Mouse (Mus musculus) heart, adult 2 months (tissue): ENCODE data around the gene Erich3. TPM values are rescaled to one million over a fixed set of nuclear protein-coding genes. Genes with fewer than 3 reads are reported as not detected.

Experiments
- DNase-seq, 2 experiments: peaks; one replicate each; pipeline ENCODE4 v3.0.0; 2021
- H3K27ac ChIP-seq: fragments of 200-600 bp; 2 replicates; pipeline ENCODE4 v1.8.1; 2022
- H3K27me3 ChIP-seq: fragments of 200-500 bp; 2 replicates; pipeline ENCODE4 v1.6.1; 2012; ENCODE audit warnings: mild to moderate bottlenecking, low read length, inconsistent platforms, mixed read lengths; ENCODE audit not compliant: control insufficient read depth, insufficient read depth
- H3K36me3 ChIP-seq: fragments of 200-500 bp; 2 replicates; pipeline ENCODE4 v1.6.1; 2012; ENCODE audit warnings: low read length, inconsistent platforms; ENCODE audit not compliant: control insufficient read depth, insufficient read depth
- H3K4me1 ChIP-seq: fragments of 200-500 bp; 2 replicates; pipeline ENCODE4 v1.6.1; 2011; ENCODE audit warnings: low read length; ENCODE audit not compliant: control insufficient read depth, insufficient read depth
- H3K4me3 ChIP-seq: fragments of 200-600 bp; 2 replicates; pipeline ENCODE4 v1.8.1; 2022
- H3K79me2 ChIP-seq: fragments of 200-500 bp; replicated peaks from 2 replicates; pipeline ENCODE4 v1.6.1; 2012; ENCODE audit warnings: mild to moderate bottlenecking, inconsistent platforms, low read length, moderate library complexity, mixed read lengths; ENCODE audit not compliant: control insufficient read depth, insufficient read depth
- H3K9ac ChIP-seq: fragments of 200-500 bp; 2 replicates; pipeline ENCODE4 v1.6.1; 2012; ENCODE audit warnings: low read depth, mild to moderate bottlenecking, control low read depth, inconsistent platforms, low read length, mixed read lengths
- CTCF ChIP-seq: fragments of 200-600 bp; IDR thresholded peaks from 2 replicates; pipeline ENCODE4 v1.8.1; 2022; ENCODE audit warnings: antibody characterized with exemption, mild to moderate bottlenecking, moderate library complexity
- EP300 ChIP-seq: fragments of 200-500 bp; IDR thresholded peaks from 2 replicates; pipeline ENCODE4 v1.6.1; 2011; ENCODE audit warnings: low read depth, low read length, control low read depth; ENCODE audit not compliant: insufficient read depth
- POLR2A ChIP-seq: fragments of 200-500 bp; IDR thresholded peaks from 2 replicates; pipeline ENCODE4 v1.6.1; 2011; ENCODE audit warnings: mild to moderate bottlenecking, low read depth, low read length, control low read depth; ENCODE audit not compliant: insufficient read depth
- WGBS: fragments of 180-500 bp; shearing (Covaris S2); methylation state at CpG from one replicate; pipeline ENCODE4 v1.1.7; 2018; 5-methylcytosine and 5-hydroxymethylcytosine counted together
- intact Hi-C: fragments of 180-260 bp; cut with DNase I; formaldehyde crosslinking; loops from one replicate; pipeline ENCODE4 v1.15.1; 2025
- polyA plus RNA-seq: library from polyadenylated mRNA; depleted of rRNA; stranded (reverse); fragments of >200 nt; gene quantifications from 2 replicates; pipeline ENCODE4 v1.2.3, GENCODE M21; 2012
- total RNA-seq, 2 experiments: library from RNA; stranded (reverse); gene quantifications; 2 replicates each; pipeline ENCODE4 v1.2.3; 2021

The Erich3 gene
- total and polyA plus RNA-seq, 3 experiments: 0.11 to 0.35 (median 0.21) TPM

DNA sequence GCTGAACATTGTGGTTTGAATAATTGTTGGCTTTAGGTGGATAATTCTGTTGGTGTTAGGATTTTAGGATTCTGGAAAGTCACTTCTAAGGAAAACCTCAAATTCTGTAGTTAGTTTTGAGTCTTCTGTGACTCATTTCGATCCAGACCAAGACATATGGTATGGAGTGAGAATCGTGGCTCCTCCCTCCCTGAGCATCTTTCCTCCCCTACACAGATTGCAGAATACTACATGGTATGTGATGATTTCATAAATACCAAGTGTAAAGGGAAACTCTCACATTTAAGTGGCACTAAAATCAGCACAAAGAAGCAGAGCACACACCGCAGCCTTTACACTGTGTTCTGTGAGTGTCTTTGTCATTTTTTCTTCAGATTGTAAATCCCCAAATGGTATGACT is 4.8 kb downstream of the Erich3 start:
- H3K4me1 ChIP-seq: no peaks in the 10 kb centered on the region

DNA sequence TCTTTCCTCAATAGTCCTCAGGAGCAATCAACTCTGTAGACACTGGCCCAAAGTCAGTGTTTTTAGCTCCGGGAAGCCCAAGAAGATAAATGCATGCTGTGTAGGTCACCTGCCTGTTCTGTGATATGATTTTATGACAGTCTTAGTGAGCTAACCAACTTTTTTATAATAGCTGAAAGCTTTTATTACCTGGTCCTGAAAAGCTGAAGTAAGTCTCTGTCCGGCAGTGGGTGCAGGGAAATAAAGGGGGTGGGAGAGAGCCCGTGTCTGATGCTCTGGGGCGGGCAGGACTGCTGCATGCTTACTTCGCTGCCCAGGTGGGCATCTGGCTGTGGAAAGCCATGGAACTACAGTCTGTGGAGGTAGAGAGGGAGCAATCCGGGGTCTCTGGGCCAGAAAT is 6.9 kb downstream of the Erich3 start:
- no peak overlapping the region for H3K9ac ChIP-seq
- DNase-seq: no peak
- intact Hi-C loops: no loop called here
- no peak overlapping the region for H3K4me3 ChIP-seq
- no peaks in the 10 kb centered on the region for H3K79me2 ChIP-seq
- H3K36me3 ChIP-seq: no peaks in the 10 kb centered on the region
- no peak for TF ChIP-seq POLR2A
- TF ChIP-seq EP300: no peak
- TF ChIP-seq CTCF: no peak
- no peaks in the 10 kb centered on the region for H3K4me1 ChIP-seq
- H3K27me3 ChIP-seq: no peaks in the 10 kb centered on the region
- H3K27ac ChIP-seq: no peak overlapping the region
- WGBS: 82% methylated on average over 6 of the region's 6 CpGs

More for the DNA sequence above, 4.8 kb downstream of the Erich3 start:
- no peak overlapping the region for H3K27ac ChIP-seq
- no peak overlapping the region for H3K4me3 ChIP-seq
- WGBS: 74% methylated on average over 3 of the region's 3 CpGs
- no peaks in the 10 kb centered on the region; the same call in 1 of the 2 replicates for H3K27me3 ChIP-seq
- no peaks in the 10 kb centered on the region for H3K79me2 ChIP-seq
- H3K36me3 ChIP-seq: no peaks in the 10 kb centered on the region
- intact Hi-C loops: no loop called here
- DNase-seq: no peak
- no peak for TF ChIP-seq CTCF
- no peak for TF ChIP-seq POLR2A
- TF ChIP-seq EP300: no peak
- H3K9ac ChIP-seq: no peak overlapping the region

GRCm38 (mm10) chr3:154671013-154671412 is 7.4 kb downstream of the Erich3 start:
- no peak overlapping the region for H3K9ac ChIP-seq
- H3K27ac ChIP-seq: no peak overlapping the region
- intact Hi-C loops: no loop called here
- TF ChIP-seq EP300 (no peak), CTCF (no peak), POLR2A (no peak)
- WGBS: 58% methylated on average over 5 of the region's 5 CpGs
- H3K4me3 ChIP-seq: no peak overlapping the region
- H3K27me3 ChIP-seq: no peaks in the 10 kb centered on the region
- H3K79me2 ChIP-seq: no peaks in the 10 kb centered on the region
- no peaks in the 10 kb centered on the region for H3K4me1 ChIP-seq
- H3K36me3 ChIP-seq: no peaks in the 10 kb centered on the region
- no peak for DNase-seq

- H3K79me2 ChIP-seq: no peaks in the 10 kb centered on the region
- no peak overlapping the region for H3K4me3 ChIP-seq
- intact Hi-C loops: no loop called here
- no peak for TF ChIP-seq EP300
- TF ChIP-seq POLR2A: no peak
- 62% methylated on average over 8 of the region's 8 CpGs for WGBS
- no peak overlapping the region for H3K9ac ChIP-seq
- no peaks in the 10 kb centered on the region for H3K4me1 ChIP-seq
- no peaks in the 10 kb centered on the region for H3K36me3 ChIP-seq
- H3K27me3 ChIP-seq: no peaks in the 10 kb centered on the region
- no peak overlapping the region for H3K27ac ChIP-seq
- DNase-seq: no peak
These were observed 9.7 kb downstream of the Erich3 start for GRCm38 (mm10) chr3:154673326-154673725.

GRCm38 (mm10) chr3:154682570-154682969 is 18.9 kb downstream of the Erich3 start:
- TF ChIP-seq CTCF (no peak), EP300 (no peak), POLR2A (no peak)
- 69% methylated on average over 2 of the region's 2 CpGs for WGBS
- H3K79me2 ChIP-seq: no peaks in the 10 kb centered on the region
- no peak for DNase-seq
- no peaks in the 10 kb centered on the region for H3K36me3 ChIP-seq
- no peak overlapping the region for H3K27ac ChIP-seq
- H3K9ac ChIP-seq: no peak overlapping the region
- no peaks in the 10 kb centered on the region for H3K27me3 ChIP-seq
- no peaks in the 10 kb centered on the region for H3K4me1 ChIP-seq
- no peak overlapping the region for H3K4me3 ChIP-seq
- intact Hi-C loops: no loop called here

DNA sequence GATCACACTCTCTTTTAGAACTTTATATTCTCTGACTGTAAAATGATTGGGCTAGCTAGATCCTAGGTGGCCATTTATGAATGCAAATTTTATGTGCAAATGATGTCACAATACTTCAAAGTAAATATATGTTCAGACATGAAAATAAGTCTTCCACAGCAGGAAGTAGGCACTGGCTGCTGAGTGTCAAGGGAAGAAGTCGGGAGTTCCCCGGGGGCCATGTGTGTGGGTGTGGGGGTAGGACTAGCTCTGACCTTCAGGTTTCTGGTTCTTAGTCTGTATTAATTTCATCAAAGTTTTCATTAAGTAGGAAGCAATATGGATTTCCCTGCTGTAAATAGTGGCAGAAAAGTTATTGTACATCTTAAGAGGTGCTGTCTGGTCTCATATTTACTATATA is 20.0 kb downstream of the Erich3 start:
- H3K27me3 ChIP-seq: no peaks in the 10 kb centered on the region
- intact Hi-C loops: no loop called here
- H3K4me3 ChIP-seq: no peak overlapping the region
- H3K27ac ChIP-seq: no peak overlapping the region
- H3K79me2 ChIP-seq: no peaks in the 10 kb centered on the region
- WGBS: 62% methylated on average over 2 of the region's 2 CpGs
- TF ChIP-seq CTCF (no peak), EP300 (no peak), POLR2A (no peak)
- no peak for DNase-seq
- H3K36me3 ChIP-seq: no peaks in the 10 kb centered on the region
- H3K9ac ChIP-seq: no peak overlapping the region
- H3K4me1 ChIP-seq: no peaks in the 10 kb centered on the region

GRCm38 (mm10) chr3:154690260-154690659 is 26.6 kb downstream of the Erich3 start:
- TF ChIP-seq EP300: no peak
- TF ChIP-seq CTCF: no peak
- no peak for TF ChIP-seq POLR2A
- intact Hi-C loops: no loop called here

More at GRCm38 (mm10) chr3:154690260-154690659, 26.6 kb downstream of the Erich3 start:
- no peaks in the 10 kb centered on the region for H3K27me3 ChIP-seq
- H3K79me2 ChIP-seq: no peaks in the 10 kb centered on the region
- H3K36me3 ChIP-seq: no peaks in the 10 kb centered on the region
- no peak overlapping the region for H3K27ac ChIP-seq
- H3K4me1 ChIP-seq: peaks cover 2% of the 10 kb centered on the region
- H3K4me3 ChIP-seq: no peak overlapping the region
- H3K9ac ChIP-seq: no peak overlapping the region
- DNase-seq: no peak
